Mouse (Mus musculus) heart, embryonic 15.5 days (tissue): ENCODE data around the gene Ndrg2. TPM values are rescaled to one million over a fixed set of nuclear protein-coding genes. Genes with fewer than 3 reads are reported as not detected.
"Not testable (repeated sequence)": the region's sequence is repeated elsewhere in the genome, so short reads cannot be mapped to it uniquely, and the experiment has no call there.

Experiments
- ATAC-seq: fragments of 200-750 bp; cut with Nextera tagmentation; replicated peaks from 2 replicates; pipeline ENCODE4 v1.8.0; 2017; ENCODE audit warnings: low read depth, moderate TSS enrichment; ENCODE audit not compliant: insufficient number of reproducible peaks, insufficient read depth, low FRiP score
- H3K27ac ChIP-seq: fragments of 300-500 bp; sonication (generic); 2 replicates; pipeline ENCODE4 v1.5.1; 2015; ENCODE audit warnings: mild to moderate bottlenecking, inconsistent platforms
- H3K27me3 ChIP-seq: fragments of 300-500 bp; sonication (generic); 2 replicates; pipeline ENCODE4 v1.6.1; 2015; ENCODE audit warnings: inconsistent platforms
- H3K36me3 ChIP-seq: fragments of 300-500 bp; sonication (generic); 2 replicates; pipeline ENCODE4 v1.6.1; 2015; ENCODE audit warnings: mild to moderate bottlenecking, inconsistent platforms
- H3K4me1 ChIP-seq: fragments of 300-500 bp; sonication (generic); replicated peaks from 2 replicates; pipeline ENCODE4 v1.6.1; 2015; ENCODE audit warnings: inconsistent platforms
- H3K4me2 ChIP-seq: fragments of 300-500 bp; sonication (generic); 2 replicates; pipeline ENCODE4 v1.6.1; 2015; ENCODE audit warnings: inconsistent platforms, mild to moderate bottlenecking, moderate library complexity
- H3K4me3 ChIP-seq: fragments of 300-500 bp; sonication (generic); 2 replicates; pipeline ENCODE4 v1.5.1; 2015; ENCODE audit warnings: mild to moderate bottlenecking, inconsistent platforms
- H3K9ac ChIP-seq: fragments of 300-500 bp; sonication (generic); 2 replicates; pipeline ENCODE4 v1.6.1; 2015; ENCODE audit warnings: mild to moderate bottlenecking, inconsistent platforms
- H3K9me3 ChIP-seq: fragments of 300-500 bp; sonication (generic); replicated peaks from 2 replicates; pipeline ENCODE4 v1.6.1; 2016; ENCODE audit warnings: inconsistent platforms
- WGBS: fragments of 180-500 bp; shearing (Covaris S2); methylation state at CpG from one replicate; pipeline ENCODE4 v1.1.7; 2015; ENCODE audit warnings: mixed read lengths; 5-methylcytosine and 5-hydroxymethylcytosine counted together
- polyA plus RNA-seq: library from polyadenylated mRNA; unstranded; fragments of >200 nt; fragmentation: Nextera tagmentation; extraction: Ambion mirVana; gene quantifications from 2 replicates; pipeline ENCODE4 v1.2.1, GENCODE M21; 2015

Gene Ndrg2
- polyA plus RNA-seq, 1 experiment from 2014 or later, result 367 TPM

DNA sequence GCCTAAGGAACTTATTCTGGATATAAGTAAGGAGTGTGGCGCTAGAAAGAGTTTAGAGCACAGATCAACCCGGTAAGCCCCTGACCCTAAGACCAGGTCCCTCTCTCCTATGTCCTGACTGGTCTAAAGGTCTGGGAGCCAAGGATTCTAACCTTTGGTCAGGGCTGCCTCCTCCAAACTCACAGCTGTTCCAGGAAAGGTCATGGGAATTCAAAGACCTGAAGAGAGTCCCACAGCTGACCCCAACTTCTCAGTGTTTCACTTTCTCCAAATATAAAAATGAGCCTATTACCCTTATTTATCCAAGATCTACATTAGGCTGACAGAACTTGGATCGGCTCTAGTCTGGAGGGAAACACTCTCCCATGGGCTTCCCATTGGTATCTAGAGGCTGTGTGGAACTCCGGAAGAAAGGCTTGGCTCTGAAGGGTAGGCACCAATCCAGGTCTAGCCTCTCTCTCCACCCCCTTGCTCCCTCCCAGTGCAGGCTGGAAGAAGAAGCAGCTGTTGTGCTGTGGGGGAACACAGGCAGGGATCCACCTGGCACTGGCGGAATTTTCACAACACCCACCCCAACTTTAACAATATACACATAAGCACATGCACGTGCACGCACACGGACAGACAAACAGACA, 15.5 kb upstream of the Ndrg2 start:
- Histone ChIP-seq H3K4me2 (no peak overlapping the region), H3K27me3 (no peaks in the 10 kb centered on the region), H3K4me1 (peaks cover 5% of the 10 kb centered on the region; the same call in 1 of the 2 replicates), H3K4me3 (no peak overlapping the region), H3K9ac (no peak overlapping the region), H3K36me3 (no peaks in the 10 kb centered on the region), H3K9me3 (peaks cover 3% of the 10 kb centered on the region; the same call in 1 of the 2 replicates), H3K27ac (peak overlapping the region; percentile 52)
- WGBS, result 68% methylated on average over 8 of the region's 8 CpGs
- ATAC-seq, result peak; percentile 57

DNA sequence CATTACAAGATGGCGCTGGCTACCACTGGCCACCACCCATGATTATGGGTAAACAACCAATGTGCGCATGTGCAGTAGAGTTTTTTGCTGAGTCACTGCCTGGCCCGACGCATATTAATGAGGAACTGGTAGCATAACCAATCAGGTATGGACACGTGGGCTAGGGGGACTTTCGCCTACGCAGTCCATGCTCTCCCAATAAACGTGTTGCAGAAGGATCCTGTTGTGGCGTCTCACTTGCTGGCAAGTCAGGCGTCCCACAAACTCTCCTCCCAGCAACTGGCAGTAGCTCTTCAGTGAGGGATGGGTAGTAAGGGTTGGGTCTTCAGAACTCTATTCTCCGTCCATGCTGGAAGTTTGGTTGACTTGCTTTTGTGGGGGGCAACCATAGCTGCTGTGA, 13.0 kb upstream of the Ndrg2 start:
- H3K36me3 ChIP-seq, H3K27ac ChIP-seq, H3K4me2 ChIP-seq, H3K9ac ChIP-seq, H3K27me3 ChIP-seq, H3K9me3 ChIP-seq, H3K4me3 ChIP-seq, ATAC-seq: not testable (repeated sequence)
- WGBS, result 91% methylated on average over 11 of the region's 11 CpGs
- peaks cover 20% of the 10 kb centered on the region for H3K4me1 ChIP-seq

DNA sequence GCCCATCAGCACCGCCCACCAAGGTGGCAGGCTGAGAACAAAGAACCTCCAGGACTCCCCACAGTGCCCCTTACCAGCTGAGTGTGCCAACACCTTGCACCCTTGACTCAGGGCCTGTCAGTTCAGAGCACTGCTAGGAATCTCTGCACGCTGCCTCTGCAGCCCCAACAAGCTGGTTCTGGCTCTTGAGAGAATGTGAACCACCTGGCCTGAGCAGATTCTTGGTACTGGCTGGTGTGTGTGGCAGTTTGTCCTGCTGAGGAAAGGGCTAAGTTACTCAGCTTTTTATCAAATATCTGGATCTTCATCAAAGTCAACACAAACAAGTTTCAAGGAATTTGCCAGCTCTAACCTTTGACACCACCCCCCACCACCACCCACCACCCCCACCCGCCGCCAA, 9.5 kb upstream of the Ndrg2 start:
- no peak for ATAC-seq
- H3K36me3 ChIP-seq, result no peaks in the 10 kb centered on the region
- H3K4me3 ChIP-seq, result no peak overlapping the region
- H3K27me3 ChIP-seq, result no peaks in the 10 kb centered on the region
- H3K9ac ChIP-seq, result no peak overlapping the region
- no peak overlapping the region for H3K4me2 ChIP-seq
- H3K27ac ChIP-seq, result no peak overlapping the region
- peaks cover 22% of the 10 kb centered on the region for H3K4me1 ChIP-seq
- WGBS, result 65% methylated on average over 4 of the region's 4 CpGs
- H3K9me3 ChIP-seq, result no peaks in the 10 kb centered on the region

DNA sequence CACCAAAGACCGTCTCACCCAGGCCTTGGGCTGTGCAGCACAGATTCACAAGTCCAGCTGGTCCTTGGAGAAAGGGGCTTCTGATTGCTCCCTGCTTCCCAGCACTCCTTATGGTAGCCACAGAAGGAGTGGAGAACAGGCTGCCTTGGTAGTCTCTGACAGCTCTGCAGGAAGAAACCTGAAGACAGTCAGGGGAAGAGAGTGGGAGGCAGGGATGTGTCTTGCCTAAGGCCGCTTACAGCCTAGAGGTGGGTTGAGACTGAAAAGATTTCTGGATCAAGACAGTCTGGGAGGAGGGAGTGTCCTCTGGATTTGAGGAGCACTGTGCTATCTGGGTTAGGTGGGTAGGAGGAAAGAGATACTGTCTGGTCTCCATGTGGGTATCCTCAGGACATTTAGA, 9.0 kb upstream of the Ndrg2 start:
- WGBS, result 87% methylated on average over 2 of the region's 2 CpGs
- H3K36me3 ChIP-seq, result no peaks in the 10 kb centered on the region
- no peak overlapping the region for H3K4me2 ChIP-seq
- H3K27me3 ChIP-seq, result no peaks in the 10 kb centered on the region
- H3K4me3 ChIP-seq, result no peak overlapping the region
- no peak for ATAC-seq
- no peaks in the 10 kb centered on the region for H3K9me3 ChIP-seq
- H3K4me1 ChIP-seq, result peaks cover 22% of the 10 kb centered on the region
- no peak overlapping the region for H3K27ac ChIP-seq
- no peak overlapping the region for H3K9ac ChIP-seq

DNA sequence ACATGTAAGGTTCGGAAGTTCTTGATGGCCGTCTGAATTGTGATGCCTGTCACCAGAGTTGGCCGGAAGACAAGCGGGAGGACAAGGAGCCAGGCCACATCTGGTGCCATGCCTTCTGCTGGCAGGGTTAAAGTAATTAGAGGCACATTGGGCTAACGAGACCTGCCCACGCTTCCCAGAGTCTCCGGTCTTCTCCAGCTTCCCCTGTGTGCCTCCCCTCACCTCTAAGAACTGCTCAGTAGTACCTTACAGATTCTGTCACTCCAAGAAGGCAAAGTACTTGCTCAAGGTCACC, 8.6 kb upstream of the Ndrg2 start, which contains the start of gene Rnase13:
TSS of gene Rnase13 (minus strand) at position 203 of the 295 bp plus-strand sequence.
- Histone ChIP-seq H3K4me3 (no peak within 1 kb of the TSS), H3K4me1 (peaks cover 22% of the 10 kb centered on the region), H3K4me2 (no peak within 1 kb of the TSS), H3K27me3 (no peaks in the 10 kb centered on the region), H3K36me3 (no peaks in the 10 kb centered on the region), H3K9ac (no peak within 1 kb of the TSS), H3K9me3 (no peaks in the 10 kb centered on the region), H3K27ac (peak within 1 kb of the TSS; percentile 32)
- ATAC-seq, result no peak
- WGBS, result 86% methylated on average over 7 of the region's 7 CpGs

DNA sequence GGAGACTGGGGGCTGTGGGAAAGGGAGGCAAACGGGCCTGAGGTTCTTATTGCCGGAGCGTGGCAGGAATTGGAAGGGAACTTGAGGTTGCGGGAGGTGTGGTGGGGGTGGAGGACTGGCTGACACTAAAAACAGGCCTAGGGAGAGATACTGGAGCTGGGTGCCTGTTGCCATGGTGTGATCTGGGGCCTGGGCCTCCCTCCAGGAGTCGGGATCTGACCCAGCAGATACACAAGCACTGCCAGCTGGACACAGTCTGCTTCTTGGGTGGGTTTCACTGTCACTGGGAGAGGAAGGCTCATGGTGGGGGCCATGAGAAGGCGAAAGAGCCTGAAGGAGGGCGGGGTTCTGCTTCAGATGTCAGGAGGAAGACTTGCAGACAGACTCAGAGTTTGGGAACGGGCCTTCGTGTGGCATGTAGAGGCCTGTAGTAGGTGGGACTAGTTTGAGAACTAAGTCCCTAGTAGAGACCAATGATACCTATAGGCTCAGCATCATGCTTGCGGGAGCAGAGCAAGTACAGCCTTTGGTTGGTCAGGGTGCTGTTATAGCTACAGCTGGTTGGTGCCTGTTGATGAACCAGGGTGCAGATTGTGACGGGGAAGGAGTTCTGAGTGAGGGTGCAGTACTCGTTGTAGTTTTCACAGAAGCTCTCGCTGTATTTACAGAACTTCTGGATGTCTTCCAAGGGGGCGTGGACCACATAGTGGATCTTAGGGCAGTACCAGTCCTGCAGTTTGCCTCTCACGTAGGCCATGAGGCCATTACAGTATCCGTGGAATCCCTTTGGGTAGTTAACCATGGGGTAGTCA, 8.0 kb upstream of the Ndrg2 start:
- 50% methylated on average over 16 of the region's 16 CpGs for WGBS
- Histone ChIP-seq H3K27ac (peak overlapping the region; percentile 32), H3K27me3 (no peaks in the 10 kb centered on the region), H3K9me3 (no peaks in the 10 kb centered on the region), H3K4me1 (peaks cover 22% of the 10 kb centered on the region), H3K36me3 (no peaks in the 10 kb centered on the region), H3K4me2 (no peak overlapping the region), H3K4me3 (no peak overlapping the region), H3K9ac (no peak overlapping the region)
- peak; percentile 77 for ATAC-seq

DNA sequence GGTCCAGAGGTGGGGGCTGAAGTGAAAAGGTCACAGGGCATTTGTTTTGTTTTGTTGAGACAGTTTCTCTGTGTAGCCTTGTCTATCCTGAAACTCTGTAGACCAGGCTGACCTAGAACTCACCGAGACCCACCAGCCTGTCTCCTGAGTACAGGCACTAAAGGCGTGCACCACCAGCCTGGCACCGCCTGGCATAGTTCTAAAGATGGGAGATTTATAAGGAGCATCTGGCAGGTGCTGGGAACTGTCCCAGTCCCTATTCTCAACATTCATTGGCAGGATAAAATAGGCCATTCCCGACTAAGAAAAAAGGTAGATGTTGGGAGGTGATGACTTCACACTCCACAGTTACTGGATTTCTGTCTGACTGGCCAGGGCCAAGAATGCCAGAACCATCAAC, 5.0 kb upstream of the Ndrg2 start:
- no peaks in the 10 kb centered on the region for H3K9me3 ChIP-seq
- peaks cover 37% of the 10 kb centered on the region for H3K4me1 ChIP-seq
- H3K27ac ChIP-seq, result no peak overlapping the region
- no peaks in the 10 kb centered on the region for H3K36me3 ChIP-seq
- WGBS, result 82% methylated on average over 4 of the region's 4 CpGs
- H3K4me3 ChIP-seq, result no peak overlapping the region
- no peaks in the 10 kb centered on the region for H3K27me3 ChIP-seq
- ATAC-seq, result no peak
- H3K4me2 ChIP-seq, result no peak overlapping the region
- H3K9ac ChIP-seq, result no peak overlapping the region

DNA sequence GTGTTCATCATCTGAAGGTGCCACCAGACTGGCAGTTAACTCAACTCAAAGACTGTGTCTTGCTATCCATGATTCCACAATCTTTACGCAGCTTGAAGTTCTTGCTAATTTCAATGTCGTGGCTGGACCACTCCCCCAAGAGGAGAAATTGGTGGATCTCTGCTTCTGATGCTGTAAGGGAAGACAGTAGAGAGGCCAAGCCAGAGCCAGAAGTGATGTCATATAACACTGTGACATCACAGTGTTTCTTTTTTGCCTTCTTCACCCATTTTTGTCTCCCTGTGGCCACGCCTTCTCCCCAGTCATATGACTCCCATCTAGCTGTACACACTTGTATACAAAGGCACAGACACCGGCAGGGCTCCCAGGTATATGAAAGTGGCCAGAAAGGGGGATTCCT, 4.2 kb upstream of the Ndrg2 start, which contains the start of gene Tppp2:
TSS of gene Tppp2 (plus strand) at position 301 of the 400 bp plus-strand sequence.
- no peaks in the 10 kb centered on the region for H3K36me3 ChIP-seq
- no peaks in the 10 kb centered on the region for H3K9me3 ChIP-seq
- WGBS, result 89% methylated on average over 4 of the region's 4 CpGs
- no peak within 1 kb of the TSS for H3K27ac ChIP-seq
- no peak within 1 kb of the TSS for H3K4me2 ChIP-seq
- no peak within 1 kb of the TSS for H3K4me3 ChIP-seq
- ATAC-seq, result no peak
- peaks cover 31% of the 10 kb centered on the region for H3K4me1 ChIP-seq
- no peak within 1 kb of the TSS for H3K9ac ChIP-seq
- no peaks in the 10 kb centered on the region for H3K27me3 ChIP-seq

DNA sequence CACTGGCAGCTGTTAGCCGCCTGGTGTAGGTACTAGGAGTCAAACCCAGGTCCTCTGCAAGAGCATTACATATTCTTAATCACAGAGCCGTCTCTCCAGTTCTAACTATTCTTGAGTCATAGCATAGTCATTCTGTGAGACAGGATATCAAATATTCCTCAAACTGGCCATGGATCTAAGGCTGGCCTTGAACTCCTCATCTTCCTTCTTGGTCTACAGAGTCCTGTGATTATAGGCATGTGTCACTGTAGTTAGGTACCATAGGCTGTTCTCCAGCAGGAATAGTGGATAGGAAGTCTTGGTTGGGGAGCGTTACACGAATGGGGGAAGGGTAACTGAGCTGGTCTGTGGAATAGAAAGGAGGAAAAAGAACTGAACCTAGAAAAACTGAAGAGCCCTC, 2.6 kb upstream of the Ndrg2 start:
- no peak for ATAC-seq
- Histone ChIP-seq H3K4me2 (no peak overlapping the region), H3K4me3 (no peak overlapping the region), H3K9me3 (no peaks in the 10 kb centered on the region), H3K27ac (no peak overlapping the region), H3K4me1 (peaks cover 24% of the 10 kb centered on the region), H3K36me3 (no peaks in the 10 kb centered on the region), H3K27me3 (no peaks in the 10 kb centered on the region), H3K9ac (no peak overlapping the region)
- WGBS, result 76% methylated on average over 4 of the region's 4 CpGs

DNA sequence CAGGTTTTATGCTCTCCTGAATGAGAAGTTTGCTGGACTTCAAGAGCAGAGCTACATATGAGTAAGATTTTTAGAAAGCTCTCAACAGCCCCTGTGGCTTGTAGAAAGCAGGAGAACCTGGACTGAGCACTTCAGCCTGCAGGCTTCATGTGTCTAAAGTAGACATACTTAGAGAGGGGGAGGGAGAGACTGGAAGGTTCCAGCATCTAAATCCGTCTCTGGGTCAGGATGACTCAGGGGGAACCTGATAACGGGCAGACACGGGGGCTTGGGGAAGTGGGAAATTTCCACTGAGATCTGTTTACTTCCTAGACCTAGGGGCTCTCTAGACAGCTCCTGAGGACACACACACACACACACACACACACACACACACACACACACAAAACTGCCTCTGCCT, 1.1 kb upstream of the Ndrg2 start:
- H3K27me3 ChIP-seq, result no peaks in the 10 kb centered on the region
- no peaks in the 10 kb centered on the region for H3K9me3 ChIP-seq
- 18% methylated on average over 3 of the region's 3 CpGs for WGBS
- H3K36me3 ChIP-seq, result peaks cover 10% of the 10 kb centered on the region; the same call in 1 of the 2 replicates
- H3K27ac ChIP-seq, result peak overlapping the region; percentile 95
- peak; percentile 15; the same call in 1 of the 2 replicates for ATAC-seq
- peak overlapping the region; percentile 92; the same call in 1 of the 2 replicates for H3K4me2 ChIP-seq
- H3K4me1 ChIP-seq, result peaks cover 21% of the 10 kb centered on the region
- no peak overlapping the region for H3K4me3 ChIP-seq
- H3K9ac ChIP-seq, result no peak overlapping the region

DNA sequence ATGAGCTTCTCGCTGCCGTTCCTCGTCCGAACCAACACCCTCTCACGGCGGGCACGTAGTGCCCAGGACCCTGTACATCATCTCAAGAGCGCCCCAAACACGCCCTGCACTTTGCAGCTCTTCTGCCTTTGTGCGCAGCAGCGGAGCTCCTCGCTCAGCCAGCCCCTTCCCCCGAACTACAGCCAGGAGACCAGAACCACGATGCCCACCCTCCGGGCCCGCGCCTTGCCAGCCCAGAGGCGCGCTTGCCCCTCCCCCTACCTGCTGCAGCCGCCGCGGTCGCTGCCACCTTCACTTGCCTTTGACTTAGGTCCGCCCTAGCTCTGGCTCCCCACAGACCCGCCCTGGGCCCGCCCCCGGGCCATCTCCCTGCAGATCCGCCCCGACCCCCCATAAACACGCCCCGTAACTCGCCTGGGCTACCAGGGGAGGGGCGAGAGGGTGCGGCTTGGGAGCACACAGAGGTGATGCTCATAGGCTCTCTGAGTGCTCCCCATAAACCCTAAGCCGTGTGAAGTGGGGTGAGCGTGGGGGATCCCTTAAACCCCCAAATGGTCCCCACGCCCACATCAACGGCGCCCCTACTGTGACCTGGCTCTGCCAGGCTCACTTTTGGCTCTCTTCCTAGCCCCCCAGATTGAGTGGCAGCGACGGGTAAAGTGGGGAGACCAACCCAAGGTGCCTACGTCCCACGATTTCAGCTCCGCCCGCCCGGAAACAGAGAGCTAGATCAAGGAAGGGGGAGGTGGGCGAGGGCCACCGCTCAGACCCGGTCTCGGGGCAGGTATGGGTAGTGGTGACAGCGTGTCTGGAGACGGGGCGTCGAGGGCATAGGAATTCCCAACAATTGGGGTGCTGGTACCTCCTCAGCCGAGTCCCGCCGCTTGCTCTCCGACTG, 647 bp downstream of the Ndrg2 start:
- H3K27me3 ChIP-seq, result no peaks in the 10 kb centered on the region
- H3K36me3 ChIP-seq, result peaks cover 22% of the 10 kb centered on the region
- peak overlapping the region; percentile 92 for H3K4me2 ChIP-seq
- peaks cover 21% of the 10 kb centered on the region for H3K4me1 ChIP-seq
- peak; percentile 89 for ATAC-seq
- no peaks in the 10 kb centered on the region for H3K9me3 ChIP-seq
- WGBS, result under 1% methylated on average over 58 of the region's 58 CpGs
- H3K27ac ChIP-seq, result peak overlapping the region; percentile 95
- H3K9ac ChIP-seq, result peak overlapping the region; percentile 74
- peak overlapping the region; percentile 66 for H3K4me3 ChIP-seq
